ENCODE assay signal across 23 mouse cellular contexts in genomic region chr6:86505671-86506070, GRCm38 (mm10). TPM values are rescaled to one million over a fixed set of nuclear protein-coding genes. Genes with fewer than 3 reads are reported as not detected.
DNase-seq lines count a peak whose midpoint lies in the region; TF ChIP-seq lines count a peak whose summit lies in the region.
"Had no signal": no experiment of that assay in that cellular context is flagged by ENCODE, and none has a peak within 500 bp of the region (broad histone marks: within the 10 kb centered on the region; RNA-seq: fewer than 3 reads in every experiment).

No protein-coding gene starts in this region.

- no peak overlapping the region for H3K27ac ChIP-seq in kidney, adult 2 months (ENCODE audit: insufficient read depth, low read depth, low read length)
- H3K27ac ChIP-seq: embryonic facial prominence, embryonic 15.5 days; hindbrain, embryonic 12.5 days; limb, embryonic 12.5 days; liver, embryonic 14.5 days; macrophage; midbrain, embryonic 10.5 days; neural tube, embryonic 12.5 days had no signal

- peaks cover 3% of the 10 kb centered on the region; the same call in 1 of the 2 replicates for H3K4me1 ChIP-seq in kidney, adult 2 months (ENCODE audit: control insufficient read depth, insufficient read depth, low read length)
- H3K4me1 ChIP-seq: embryonic facial prominence, embryonic 15.5 days; hindbrain, embryonic 12.5 days; limb, embryonic 12.5 days; midbrain, embryonic 10.5 days; neural tube, embryonic 12.5 days had no signal

- no peak for TF ChIP-seq CTCF in kidney, adult 2 months (conservative IDR thresholded peaks at IDR 0.05; ENCODE audit: insufficient read depth, insufficient read length, low read depth, low read length)

- no peaks in the 10 kb centered on the region for H3K36me3 ChIP-seq in kidney, adult 2 months (ENCODE audit: control insufficient read depth, insufficient read depth, low read length)
- H3K36me3 ChIP-seq: embryonic facial prominence, embryonic 15.5 days; hindbrain, embryonic 12.5 days; limb, embryonic 12.5 days; midbrain, embryonic 10.5 days; neural tube, embryonic 12.5 days had no signal

- peak; percentile 53 to 58 for DNase-seq in adrenal gland, adult (ENCODE audit: inconsistent age in 2 of 2, low spot score in 1 of 2)
- no peak for DNase-seq in adrenal gland, postnatal 4 days (ENCODE audit: low spot score in 2 of 2)
- peak; percentile 50 for DNase-seq in kidney, adult 2 months
- DNase-seq in kidney, adult 18-20 months: no peak
- peak; percentile 50 for DNase-seq in ZHBTc4 (ENCODE audit: low read depth, low spot score)
- DNase-seq in lung, postnatal 25 days (ENCODE audit: low spot score): peak; percentile 70
- DNase-seq in urinary bladder, postnatal 4 days (ENCODE audit: low spot score in 2 of 2): no peak
- no peak for DNase-seq in c-Kit-positive CD71-positive TER-119-positive erythroid progenitor cells, embryonic 14.5 days (ENCODE audit: low spot score)
- DNase-seq: adrenal gland, postnatal 25 days; cerebellum, adult 9-10 months; gastrocnemius, postnatal 36 days; heart, postnatal 10 days; kidney, adult 9 months; kidney, postnatal 4 days; layer of hippocampus, adult 9-11 months; thymus, postnatal 4 days had no signal

- no peak for TF ChIP-seq POLR2A in kidney, adult 2 months (IDR thresholded peaks at IDR 0.05; ENCODE audit: low read depth, low read length)

- H3K27me3 ChIP-seq in kidney, adult 2 months (replicated peaks; ENCODE audit: control insufficient read depth, insufficient read depth, low read length): no peaks in the 10 kb centered on the region
- H3K27me3 ChIP-seq: embryonic facial prominence, embryonic 15.5 days; hindbrain, embryonic 12.5 days; limb, embryonic 12.5 days; neural tube, embryonic 12.5 days had no signal

- H3K4me3 ChIP-seq in kidney, adult 2 months (ENCODE audit: insufficient read depth, low read depth, low read length): no peak overlapping the region
- H3K4me3 ChIP-seq: embryonic facial prominence, embryonic 15.5 days; hindbrain, embryonic 12.5 days; limb, embryonic 12.5 days; midbrain, embryonic 10.5 days; neural tube, embryonic 12.5 days had no signal

- WGBS in kidney, adult 2 months: 44% methylated on average over 7 of the region's 7 CpGs

RNA-seq across cellular contexts. Expression of gene Pcbp1, which starts 20.4 kb away (rescaled TPM):
- total RNA-seq in adrenal gland, postnatal 4 days (2021): 100 to 1,000 TPM; 273 to 288 TPM
- polyA plus RNA-seq in kidney, adult 2 months (2012; rRNA removed): 165 and 166 TPM in 2 replicates

Comparison
In these comparisons a context has a peak if more than half of its experiments do, and no peak if none do; other contexts are left out.
1. DNase-seq: peak in adrenal gland, adult (2 of 2), kidney, adult 2 months (single experiment), ZHBTc4 (single experiment) and lung, postnatal 25 days (single experiment); none in adrenal gland, postnatal 4 days (0 of 2), kidney, adult 18-20 months (single experiment), urinary bladder, postnatal 4 days (0 of 2) and c-Kit-positive CD71-positive TER-119-positive erythroid progenitor cells, embryonic 14.5 days (single experiment).